Comparison of ENCODE assay signal across 9 mouse cellular contexts in genomic region chr6:29528165-29528505, GRCm38 (mm10). TPM values are rescaled to one million over a fixed set of nuclear protein-coding genes. Genes with fewer than 3 reads are reported as not detected.
DNase-seq lines count a peak whose midpoint lies in the region; ATAC-seq and TF ChIP-seq lines count a peak whose summit lies in the region.
"Had no signal": no experiment of that assay in that cellular context is flagged by ENCODE, and none has a peak within 500 bp of the region (broad histone marks: within the 10 kb centered on the region; RNA-seq: fewer than 3 reads in every experiment).

No protein-coding gene starts in this region.

- peaks cover 35% of the 10 kb centered on the region for H3K27me3 ChIP-seq in kidney, embryonic 16.5 days (ENCODE audit: insufficient read depth, low read length)
- peaks cover 74% of the 10 kb centered on the region for H3K27me3 ChIP-seq in E14TG2a.4 (ENCODE audit: insufficient read depth, low read length)
- peaks cover 34% of the 10 kb centered on the region for H3K27me3 ChIP-seq in embryonic facial prominence, embryonic 11.5 days (ENCODE audit: control insufficient read depth, insufficient read depth, low read length)
- H3K27me3 ChIP-seq in limb, embryonic 15.5 days = peaks cover 52% of the 10 kb centered on the region

- no peak for ATAC-seq in kidney, embryonic 16.5 days (ENCODE audit: low FRiP score, low TSS enrichment)
- ATAC-seq in embryonic facial prominence, embryonic 11.5 days (replicated peaks; ENCODE audit: insufficient number of reproducible peaks, low FRiP score, low TSS enrichment, low read depth) = no peak
- ATAC-seq in limb, embryonic 15.5 days (ENCODE audit: insufficient number of reproducible peaks, low FRiP score, low TSS enrichment, low read depth) = no peak
- ATAC-seq: Patski had no signal

- H3K27ac ChIP-seq in kidney, embryonic 16.5 days (ENCODE audit: low read length) = no peak overlapping the region
- H3K27ac ChIP-seq in embryonic facial prominence, embryonic 11.5 days (replicated peaks; ENCODE audit: low read depth, low read length) = no peak overlapping the region
- H3K27ac ChIP-seq in limb, embryonic 15.5 days = no peak overlapping the region

- peak overlapping the region; percentile 62 for H3K4me3 ChIP-seq in kidney, embryonic 16.5 days (ENCODE audit: low read length)
- peak overlapping the region; percentile 79 for H3K4me3 ChIP-seq in E14TG2a.4 (replicated peaks; ENCODE audit: low read length)
- H3K4me3 ChIP-seq in embryonic facial prominence, embryonic 11.5 days (ENCODE audit: low read depth, low read length) = 0 out of 2 replicates have a peak overlapping the region, but pooled peaks have one; percentile 6
- H3K4me3 ChIP-seq in limb, embryonic 15.5 days = peak overlapping the region; percentile 50

- no peaks in the 10 kb centered on the region for H3K9me3 ChIP-seq in kidney, embryonic 16.5 days (ENCODE audit: low read length)
- H3K9me3 ChIP-seq in E14TG2a.4 (ENCODE audit: low read length) = no peaks in the 10 kb centered on the region
- no peaks in the 10 kb centered on the region for H3K9me3 ChIP-seq in embryonic facial prominence, embryonic 11.5 days (replicated peaks; ENCODE audit: control insufficient read depth, low read length)
- no peaks in the 10 kb centered on the region for H3K9me3 ChIP-seq in limb, embryonic 15.5 days

- H3K4me2 ChIP-seq in kidney, embryonic 16.5 days (replicated peaks; ENCODE audit: low read depth, low read length) = peak overlapping the region; percentile 99
- H3K4me2 ChIP-seq in embryonic facial prominence, embryonic 11.5 days (ENCODE audit: low read depth, low read length) = no peak overlapping the region; the same call in 1 of the 2 replicates
- no peak overlapping the region for H3K4me2 ChIP-seq in limb, embryonic 15.5 days

- TF ChIP-seq CTCF in E14TG2a.4 (conservative IDR thresholded peaks at IDR 0.05; ENCODE audit: low read length) = no peak

- no peak for DNase-seq in kidney, adult 18-20 months
- no peak for DNase-seq in embryonic facial prominence, embryonic 11.5 days (ENCODE audit: low spot score)
- DNase-seq in urinary bladder, postnatal 14 days (ENCODE audit: low spot score) = no peak
- no peak for DNase-seq in spleen, postnatal 36 days (ENCODE audit: low spot score in 2 of 2)
- no peak for DNase-seq in adipocyte (ENCODE audit: low spot score)

- peaks cover 38% of the 10 kb centered on the region for H3K4me1 ChIP-seq in kidney, embryonic 16.5 days (ENCODE audit: insufficient read depth, low read length)
- peaks cover 51% of the 10 kb centered on the region for H3K4me1 ChIP-seq in E14TG2a.4 (replicated peaks; ENCODE audit: low read depth, low read length)
- peaks cover 9% of the 10 kb centered on the region; the same call in 1 of the 2 replicates for H3K4me1 ChIP-seq in embryonic facial prominence, embryonic 11.5 days (ENCODE audit: control insufficient read depth, insufficient read depth, low read length)
- H3K4me1 ChIP-seq in limb, embryonic 15.5 days = peaks cover 33% of the 10 kb centered on the region

- no peaks in the 10 kb centered on the region for H3K36me3 ChIP-seq in kidney, embryonic 16.5 days (ENCODE audit: insufficient read depth, low read length)
- no peaks in the 10 kb centered on the region for H3K36me3 ChIP-seq in E14TG2a.4 (ENCODE audit: insufficient read depth, low read length)
- H3K36me3 ChIP-seq in embryonic facial prominence, embryonic 11.5 days (replicated peaks; ENCODE audit: control insufficient read depth, insufficient read depth, low read depth, low read length) = no peaks in the 10 kb centered on the region
- H3K36me3 ChIP-seq in limb, embryonic 15.5 days = no peaks in the 10 kb centered on the region

- 0 out of 2 replicates have a peak overlapping the region, but pooled peaks have one; percentile 12 for H3K9ac ChIP-seq in kidney, embryonic 16.5 days (replicated peaks; ENCODE audit: low read length)
- H3K9ac ChIP-seq in embryonic facial prominence, embryonic 11.5 days (replicated peaks; ENCODE audit: low read length) = no peak overlapping the region
- H3K9ac ChIP-seq in limb, embryonic 15.5 days = no peak overlapping the region

- 8% methylated on average over 8 of the region's 8 CpGs for WGBS in kidney, embryonic 16.5 days
- 9% methylated on average over 8 of the region's 8 CpGs for WGBS in embryonic facial prominence, embryonic 11.5 days
- WGBS in limb, embryonic 15.5 days = 12% methylated on average over 8 of the region's 8 CpGs

RNA-seq across cellular contexts. Expression of gene Irf5, which starts 1.7 kb away (rescaled TPM):
- 6.0 and 8.0 TPM in 2 replicates for polyA plus RNA-seq in kidney, embryonic 16.5 days (2015; fragmentation: Nextera tagmentation; extraction: Ambion mirVana)
- 1.5 and 1.6 TPM in 2 replicates for polyA plus RNA-seq in embryonic facial prominence, embryonic 11.5 days (2014; fragmentation: Nextera tagmentation; extraction: Ambion mirVana)
- 4.6 and 6.0 TPM in 2 replicates for polyA plus RNA-seq in limb, embryonic 15.5 days (2015; fragmentation: Nextera tagmentation; extraction: Ambion mirVana)

RNA-seq across cellular contexts. Expression of gene Kcp, which starts 20.4 kb away (rescaled TPM):
- polyA plus RNA-seq in kidney, embryonic 16.5 days (2015; fragmentation: Nextera tagmentation; extraction: Ambion mirVana) = 34.5 and 36.3 TPM in 2 replicates
- 10.0 and 14.6 TPM in 2 replicates for polyA plus RNA-seq in embryonic facial prominence, embryonic 11.5 days (2014; fragmentation: Nextera tagmentation; extraction: Ambion mirVana)
- 25.8 and 26.5 TPM in 2 replicates for polyA plus RNA-seq in limb, embryonic 15.5 days (2015; fragmentation: Nextera tagmentation; extraction: Ambion mirVana)

RNA-seq across cellular contexts. Expression of gene Atp6v1fnb, which starts 56.9 kb away (rescaled TPM):
- polyA plus RNA-seq in kidney, embryonic 16.5 days (2015; fragmentation: Nextera tagmentation; extraction: Ambion mirVana) = 0.30 and 0.37 TPM in 2 replicates
- not detected in 2 replicates for polyA plus RNA-seq in embryonic facial prominence, embryonic 11.5 days (2014; fragmentation: Nextera tagmentation; extraction: Ambion mirVana)
- polyA plus RNA-seq in limb, embryonic 15.5 days (2015; fragmentation: Nextera tagmentation; extraction: Ambion mirVana) = not detected in 2 replicates
- polyA plus RNA-seq: Patski had no signal

Comparison
In these comparisons a context has a peak if more than half of its experiments do, and no peak if none do; other contexts are left out.
1. H3K4me3 ChIP-seq: peak in every context shown above with its lines; median percentile 79 in E14TG2a.4; 62 in kidney, embryonic 16.5 days; 50 in limb, embryonic 15.5 days; 6 in embryonic facial prominence, embryonic 11.5 days.